Mouse (Mus musculus) brain, embryonic 14.5 days (tissue): ENCODE measurements around the gene Pigc.

Experiments used
- CTCF ChIP-seq: fragments of 200-500 bp; IDR thresholded peaks from 2 replicates; pipeline ENCODE4 v1.5.1; 2012; ENCODE audit warnings: inconsistent platforms, mild to moderate bottlenecking, moderate library complexity, borderline replicate concordance; ENCODE audit not compliant: insufficient read depth, insufficient read length; ENCODE audit errors: extremely low read depth
- POLR2A ChIP-seq: fragments of 200-500 bp; IDR thresholded peaks from 2 replicates; pipeline ENCODE4 v1.6.1; 2012; ENCODE audit warnings: mild to moderate bottlenecking, inconsistent platforms, borderline replicate concordance; ENCODE audit not compliant: poor library complexity, insufficient read depth, insufficient read length, severe bottlenecking; ENCODE audit errors: extremely low read depth

DNA sequence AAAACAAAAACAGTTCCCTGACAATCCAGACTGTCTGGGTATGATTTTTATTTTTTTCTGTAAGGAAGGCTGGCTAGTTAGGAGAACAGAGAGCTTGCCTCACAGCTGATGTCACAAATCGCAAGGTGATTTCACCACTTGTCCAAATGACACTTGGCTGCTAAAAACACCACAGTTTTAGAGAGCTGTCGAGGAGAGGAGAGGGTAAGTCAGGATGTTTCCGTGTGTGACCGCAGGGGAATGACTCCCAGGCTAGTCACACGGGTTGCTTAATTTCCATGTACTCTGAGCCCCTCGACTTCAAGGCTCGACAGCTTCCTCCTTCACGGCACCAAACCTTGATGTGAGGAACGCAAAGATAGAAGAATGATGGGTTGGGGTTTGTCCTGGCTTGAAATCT is 37.1 kb downstream of the Pigc start:
- TF ChIP-seq POLR2A (no peak), CTCF (no peak)
